Mouse (Mus musculus): Measurements from ENCODE around the gene Saa3.

DNA sequence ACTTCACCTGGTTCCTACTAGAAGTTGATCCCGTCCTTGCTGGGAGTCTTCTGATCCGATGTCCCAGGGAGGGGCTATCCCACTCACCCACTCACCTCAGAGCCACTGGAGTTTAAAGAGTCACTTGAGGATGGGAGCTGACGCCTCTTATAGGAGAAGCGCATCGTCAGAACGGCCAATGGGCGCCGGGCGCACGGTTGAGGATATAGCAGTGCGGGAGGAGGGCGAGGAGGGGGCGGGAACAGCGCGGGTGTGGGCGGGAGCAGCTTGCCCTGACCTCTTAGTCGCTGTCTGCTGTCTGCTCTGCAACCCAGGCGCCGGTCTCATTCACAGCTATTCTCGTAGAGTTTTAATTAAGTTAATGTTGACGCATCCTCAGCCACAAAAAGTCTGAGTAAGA, 48.2 kb downstream of the Saa3 start:
- TF ChIP-seq CTCF (conservative IDR thresholded peaks at IDR 0.05; ENCODE audit: low read length) (no peak), POU5F1 (IDR thresholded peaks at IDR 0.05; ENCODE audit: borderline replicate concordance, low read length) (no peak)
